Mouse (Mus musculus) forelimb bud, embryonic 11.5 days (tissue): ENCODE measurements around the gene Pcnx3.

Experiments used
- DNase-seq: peaks from one replicate; pipeline ENCODE4 v3.0.0-alpha.2; 2012; ENCODE audit warnings: low read depth, low spot score

Gene Pcnx3

GRCm38 (mm10) chr19:5684236-5684635 lies 4.5 kb downstream of the Pcnx3 start:
- no peak for DNase-seq

DNA sequence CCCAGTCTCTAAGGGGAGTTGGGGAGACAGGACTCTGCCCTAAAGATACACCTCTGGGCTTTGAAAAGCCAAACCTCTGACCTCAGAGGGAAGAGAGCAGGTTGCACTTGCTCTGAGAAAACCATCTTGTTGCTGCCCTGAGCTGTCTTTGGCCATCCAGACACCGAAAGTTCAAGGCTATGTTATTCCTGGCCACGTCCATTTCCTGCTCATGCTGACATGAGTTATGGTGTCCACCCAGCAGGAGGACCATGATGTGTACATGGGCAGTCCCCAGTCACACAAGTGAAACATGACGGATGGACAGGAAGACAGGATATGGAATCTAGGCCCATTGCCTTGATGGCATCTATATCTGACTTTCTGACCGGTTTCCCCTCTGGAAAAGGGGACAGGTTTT lies 8.3 kb downstream of the Pcnx3 start:
- no peak for DNase-seq

- DNase-seq, result no peak
Observed at GRCm38 (mm10) chr19:5668372-5668771, 20.3 kb downstream of the Pcnx3 start.

DNA sequence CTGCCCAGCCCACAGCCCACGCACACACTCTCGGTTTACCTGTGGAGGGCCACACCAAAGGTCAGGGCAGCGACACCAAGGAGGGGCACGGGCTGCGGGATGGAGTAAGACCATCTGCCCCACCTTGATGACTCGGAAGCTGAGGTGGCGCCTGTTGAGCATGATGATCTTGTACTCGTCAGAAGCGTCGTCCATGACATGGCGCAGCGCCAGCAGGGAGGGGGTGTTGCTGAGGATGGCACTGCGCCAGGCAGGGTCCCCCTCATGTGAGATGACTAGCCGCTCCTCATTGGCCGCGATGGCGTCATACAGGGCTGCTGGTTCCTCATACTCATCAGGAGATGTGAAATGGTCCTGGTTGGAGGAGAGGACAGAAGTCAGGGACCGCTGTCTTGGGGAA lies 22.3 kb downstream of the Pcnx3 start:
- DNase-seq, result no peak

DNA sequence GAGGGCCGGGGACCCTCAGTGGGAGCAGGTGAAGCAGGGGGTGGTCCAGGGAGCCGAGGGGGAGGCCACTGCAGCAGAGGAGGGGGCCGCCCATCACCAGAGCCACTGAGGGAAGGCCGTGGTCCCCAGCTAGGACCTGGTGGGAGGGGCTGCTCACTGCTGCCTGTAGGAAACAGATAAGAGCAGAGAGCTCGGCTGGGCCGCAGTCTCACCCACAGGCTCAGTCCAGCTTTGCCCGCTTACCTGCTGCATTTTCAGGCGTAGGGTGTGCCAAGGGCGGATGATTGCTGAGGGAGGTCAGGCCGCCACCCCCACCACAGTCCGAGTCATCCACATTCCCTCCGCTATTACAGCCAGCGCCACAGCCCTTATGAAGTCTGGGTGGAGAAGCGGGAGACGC lies 23.2 kb downstream of the Pcnx3 start:
- no peak for DNase-seq

- no peak for DNase-seq
Observed at GRCm38 (mm10) chr19:5664669-5665257, 23.9 kb downstream of the Pcnx3 start.

- peak; percentile 85 for DNase-seq
Observed at GRCm38 (mm10) chr19:5662981-5663913, 25.5 kb downstream of the Pcnx3 start, which contains the start of gene Sipa1. Gene Sipa1, minus strand, starts transcription at chr19:5663707.

DNA sequence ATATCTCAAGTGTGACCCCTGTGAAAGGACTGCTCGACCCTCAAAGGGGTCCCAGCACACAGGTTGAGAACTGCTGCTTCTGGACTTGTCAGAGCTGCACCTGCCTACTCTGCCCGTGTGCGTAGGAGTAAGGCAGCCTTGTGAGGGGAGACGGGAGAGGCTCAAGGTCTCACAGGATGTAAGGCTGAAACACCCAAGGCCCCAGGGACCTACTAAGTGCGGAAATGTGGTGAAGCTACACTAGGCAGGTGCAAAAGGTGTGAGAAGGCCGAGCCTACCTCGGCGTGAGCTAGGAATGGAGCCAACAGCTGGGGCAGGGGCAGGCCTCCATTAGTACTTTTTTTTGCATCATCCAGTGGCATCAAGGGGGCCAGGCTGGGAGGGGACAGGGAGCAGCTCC lies 26.4 kb downstream of the Pcnx3 start:
- no peak for DNase-seq

DNA sequence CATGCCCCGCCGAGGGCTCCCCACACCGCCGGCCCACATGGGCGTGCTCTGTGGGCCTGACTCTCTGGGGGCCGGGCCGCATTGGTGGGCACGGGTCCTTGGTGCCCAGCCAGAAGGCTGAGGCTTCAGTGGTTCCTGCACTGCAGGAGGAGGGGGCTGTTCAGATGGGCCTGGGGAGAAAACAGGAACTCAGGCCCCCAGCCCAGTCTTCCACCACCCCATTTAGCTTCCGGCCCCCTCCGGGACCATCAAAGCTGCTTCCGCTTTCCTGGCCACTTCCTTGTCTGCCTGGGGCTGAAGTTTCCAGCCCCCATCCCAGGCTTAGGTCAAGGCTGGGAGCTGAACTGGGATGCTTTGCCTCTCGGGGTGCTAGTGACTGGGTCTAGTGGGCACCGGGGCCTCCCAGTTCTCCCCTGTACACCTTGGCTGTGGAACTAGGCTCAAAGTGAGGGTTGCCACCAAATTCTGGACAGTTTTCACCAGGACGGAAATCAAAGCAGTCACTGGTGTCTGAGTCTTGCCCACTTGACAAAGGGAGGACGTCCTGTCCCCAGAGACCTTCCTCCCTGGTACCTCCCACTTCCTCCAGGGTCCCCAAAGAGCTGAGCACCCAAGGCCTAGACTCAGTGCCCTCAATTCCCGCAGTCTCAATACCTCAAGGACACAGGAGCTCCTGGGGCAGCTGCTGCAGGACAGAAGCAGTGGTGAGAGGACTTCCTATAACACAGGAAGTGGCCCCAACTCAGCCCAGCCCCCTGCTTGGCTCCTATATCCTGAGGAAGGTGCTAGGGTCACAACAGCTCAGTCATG lies 27.6 kb downstream of the Pcnx3 start:
- no peak for DNase-seq

- DNase-seq, result no peak
Observed at GRCm38 (mm10) chr19:5654720-5655298, 33.9 kb downstream of the Pcnx3 start.

DNA sequence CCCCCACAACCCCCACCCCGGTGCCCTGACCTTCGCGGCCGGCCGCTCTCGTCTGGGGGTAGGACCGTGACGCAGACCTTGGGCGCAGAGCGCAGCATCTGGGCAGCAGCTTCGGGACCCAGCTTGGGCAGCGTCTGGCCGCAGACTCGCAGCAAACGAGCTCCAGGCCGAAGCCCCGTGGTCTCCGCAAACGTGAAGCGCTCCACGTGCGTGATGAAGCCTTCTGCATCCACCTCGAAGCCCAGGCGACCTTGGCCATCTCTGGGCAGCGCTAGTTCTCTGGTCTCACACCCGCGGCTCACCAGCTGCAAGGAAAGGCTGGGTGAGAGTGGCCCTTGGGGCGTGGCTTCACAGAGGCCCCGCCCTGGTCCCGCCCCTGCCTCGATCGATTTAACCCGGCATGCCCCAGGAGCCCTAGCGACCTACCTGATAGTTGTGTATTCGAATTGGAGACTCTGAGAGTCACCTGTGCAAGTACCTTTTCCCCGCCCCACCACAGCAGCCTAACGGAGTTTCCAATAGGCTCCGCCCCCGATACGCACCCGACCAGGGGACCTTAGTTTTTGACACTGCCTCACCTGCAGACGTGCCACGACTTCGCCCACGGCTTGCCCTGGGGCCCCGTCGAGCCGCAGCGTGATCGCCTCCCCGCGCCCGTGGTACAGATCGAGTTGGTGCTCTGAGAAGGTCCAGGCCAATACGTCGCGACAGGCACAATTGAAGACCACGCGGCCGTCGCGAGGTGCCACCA lies 34.6 kb downstream of the Pcnx3 start:
- peak; percentile 56 for DNase-seq

GRCm38 (mm10) chr19:5652570-5652969 lies 36.1 kb downstream of the Pcnx3 start:
- DNase-seq, result no peak

- no peak for DNase-seq
Observed at GRCm38 (mm10) chr19:5651502-5652274, 37.0 kb downstream of the Pcnx3 start.

GRCm38 (mm10) chr19:5649298-5649741 lies 39.4 kb downstream of the Pcnx3 start:
- no peak for DNase-seq

- peak; percentile 85 for DNase-seq
Observed at GRCm38 (mm10) chr19:5648401-5649297, 40.1 kb downstream of the Pcnx3 start.

DNA sequence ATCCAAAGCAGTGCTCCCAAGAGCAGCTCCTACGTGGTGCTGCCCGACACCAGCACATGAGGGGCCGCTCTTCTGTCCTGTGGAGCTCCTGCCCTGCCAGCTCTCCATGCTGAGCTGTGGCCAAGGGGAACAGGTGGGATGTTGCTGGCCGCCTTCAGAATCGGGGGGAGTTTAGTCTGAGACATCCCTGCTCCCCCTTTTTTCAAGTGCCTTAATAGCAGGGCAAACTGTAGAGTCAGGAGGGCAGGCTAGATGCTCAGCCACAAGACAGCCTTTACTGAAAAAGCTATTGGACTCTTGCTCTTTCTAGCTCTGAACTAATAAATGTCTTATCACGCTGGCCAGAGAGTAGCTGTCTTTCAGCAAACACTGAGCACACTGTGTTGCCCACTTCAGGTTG lies 40.9 kb downstream of the Pcnx3 start:
- no peak for DNase-seq

DNA sequence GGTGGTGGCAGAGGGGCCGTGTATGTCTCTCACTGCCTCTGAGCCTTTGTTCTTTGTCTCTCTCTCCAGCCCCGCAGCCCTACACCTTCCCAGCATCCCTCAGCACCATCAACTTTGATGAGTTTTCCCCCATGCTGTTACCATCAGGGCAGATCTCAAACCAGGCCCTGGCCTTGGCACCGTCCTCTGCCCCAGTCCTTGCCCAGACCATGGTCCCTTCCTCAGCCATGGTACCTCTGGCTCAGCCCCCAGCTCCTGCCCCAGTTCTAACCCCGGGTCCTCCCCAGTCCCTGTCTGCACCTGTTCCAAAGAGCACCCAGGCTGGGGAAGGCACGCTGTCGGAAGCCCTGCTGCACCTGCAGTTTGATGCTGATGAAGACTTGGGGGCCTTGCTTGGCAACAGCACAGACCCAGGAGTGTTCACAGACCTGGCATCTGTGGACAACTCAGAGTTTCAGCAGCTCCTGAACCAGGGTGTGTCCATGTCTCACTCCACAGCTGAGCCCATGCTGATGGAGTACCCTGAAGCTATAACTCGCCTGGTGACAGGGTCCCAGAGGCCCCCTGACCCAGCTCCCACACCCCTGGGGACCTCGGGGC lies 41.9 kb downstream of the Pcnx3 start:
- no peak for DNase-seq

- no peak for DNase-seq
Observed at GRCm38 (mm10) chr19:5645280-5645679, 43.4 kb downstream of the Pcnx3 start.

GRCm38 (mm10) chr19:5641641-5642040 lies 47.1 kb downstream of the Pcnx3 start:
- DNase-seq, result no peak
